Mouse (Mus musculus) intestine, embryonic 14.5 days (tissue): ENCODE measurements around the gene Tubgcp5. TPM values are rescaled to one million over a fixed set of nuclear protein-coding genes. Genes with fewer than 3 reads are reported as not detected.

Source experiments
- ATAC-seq: fragments of 200-750 bp; cut with Nextera tagmentation; replicated peaks from 2 replicates; pipeline ENCODE4 v1.8.0; 2017; ENCODE audit warnings: low read depth, moderate number of reproducible peaks, moderate TSS enrichment, moderate library complexity; ENCODE audit not compliant: low FRiP score, low TSS enrichment
- DNase-seq: peaks from one replicate; pipeline ENCODE4 v3.0.0-alpha.2; 2018; ENCODE audit warnings: low spot score
- H3K27ac ChIP-seq: fragments of 300-500 bp; sonication (generic); 2 replicates; pipeline ENCODE4 v1.5.1; 2014; ENCODE audit warnings: low read depth, mild to moderate bottlenecking, control low read depth
- H3K27me3 ChIP-seq: fragments of 300-500 bp; sonication (generic); replicated peaks from 2 replicates; pipeline ENCODE4 v1.6.1; 2014; ENCODE audit warnings: low read length, control low read depth; ENCODE audit not compliant: control insufficient read depth, insufficient read depth
- H3K36me3 ChIP-seq: fragments of 300-500 bp; sonication (generic); 2 replicates; pipeline ENCODE4 v1.6.1; 2014; ENCODE audit warnings: low read length, control low read depth; ENCODE audit not compliant: control insufficient read depth, insufficient read depth
- H3K4me1 ChIP-seq: fragments of 300-500 bp; sonication (generic); replicated peaks from 2 replicates; pipeline ENCODE4 v1.6.1; 2014; ENCODE audit warnings: low read length, control low read depth, mixed read lengths; ENCODE audit not compliant: control insufficient read depth, insufficient read depth
- H3K4me2 ChIP-seq: fragments of 300-500 bp; sonication (generic); 2 replicates; pipeline ENCODE4 v1.6.1; 2014; ENCODE audit warnings: low read length
- H3K4me3 ChIP-seq: fragments of 300-500 bp; sonication (generic); 2 replicates; pipeline ENCODE4 v1.5.1; 2014; ENCODE audit warnings: low read depth, low read length, control low read depth, mixed read lengths
- H3K9ac ChIP-seq: fragments of 300-500 bp; sonication (generic); 2 replicates; pipeline ENCODE4 v1.6.1; 2014; ENCODE audit warnings: mild to moderate bottlenecking, low read length
- H3K9me3 ChIP-seq: fragments of 300-500 bp; sonication (generic); 2 replicates; pipeline ENCODE4 v1.6.1; 2016; ENCODE audit warnings: low read length, control low read depth; ENCODE audit not compliant: control insufficient read depth
- WGBS: fragments of 180-500 bp; shearing (Covaris S2); extraction: QIAGEN DNeasy Blood & Tissue Kit; methylation state at CpG from one replicate; pipeline ENCODE4 v1.1.7; 2014; 5-methylcytosine and 5-hydroxymethylcytosine counted together
- polyA plus RNA-seq: library from polyadenylated mRNA; unstranded; fragments of >200 nt; fragmentation: Nextera tagmentation; extraction: Ambion mirVana; gene quantifications from 2 replicates; pipeline ENCODE4 v1.2.1, GENCODE M21; 2014

Gene Tubgcp5
- polyA plus RNA-seq, 1 experiment from 2014 or later = 28.2 TPM

GRCm38 (mm10) chr7:55870340-55871020 lies 76.5 kb downstream of the Tubgcp5 start:
- Histone ChIP-seq H3K4me3 (no peak overlapping the region), H3K9me3 (no peaks in the 10 kb centered on the region), H3K4me2 (no peak overlapping the region), H3K4me1 (no peaks in the 10 kb centered on the region), H3K36me3 (peaks cover 37% of the 10 kb centered on the region), H3K9ac (no peak overlapping the region), H3K27ac (no peak overlapping the region), H3K27me3 (no peaks in the 10 kb centered on the region)
- WGBS = 84% methylated on average over 6 of the region's 6 CpGs
- DNase-seq (no peak), ATAC-seq (no peak)

DNA sequence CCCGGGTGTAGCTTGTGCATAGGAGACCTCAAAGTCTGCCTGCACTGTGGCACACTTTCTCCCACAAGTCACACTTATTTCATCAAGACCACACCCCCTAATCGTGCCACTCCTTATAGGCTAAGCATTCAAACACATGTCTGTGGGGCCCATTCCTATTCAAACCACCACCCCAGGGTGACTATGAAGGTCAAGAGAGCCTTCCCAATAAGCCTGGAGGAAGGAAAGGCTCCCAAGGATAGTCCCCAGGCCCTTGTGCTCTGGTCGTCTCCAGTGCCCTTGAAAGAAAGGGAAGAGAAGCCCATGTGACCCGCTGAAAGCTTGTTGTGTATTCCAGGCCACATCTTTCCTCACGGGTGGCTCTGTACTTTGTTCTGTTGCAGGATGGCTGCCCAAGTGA lies 77.5 kb downstream of the Tubgcp5 start:
- no peaks in the 10 kb centered on the region for H3K9me3 ChIP-seq
- no peak for DNase-seq
- ATAC-seq = no peak
- peaks cover 47% of the 10 kb centered on the region for H3K36me3 ChIP-seq
- H3K4me3 ChIP-seq = no peak overlapping the region
- H3K27me3 ChIP-seq = no peaks in the 10 kb centered on the region
- no peaks in the 10 kb centered on the region for H3K4me1 ChIP-seq
- H3K9ac ChIP-seq = no peak overlapping the region
- 87% methylated on average over 5 of the region's 5 CpGs for WGBS
- H3K4me2 ChIP-seq = no peak overlapping the region
- H3K27ac ChIP-seq = no peak overlapping the region

- ATAC-seq (no peak), DNase-seq (no peak)
- Histone ChIP-seq H3K9ac (no peak overlapping the region), H3K27ac (no peak overlapping the region), H3K27me3 (no peaks in the 10 kb centered on the region), H3K4me3 (no peak overlapping the region), H3K4me1 (no peaks in the 10 kb centered on the region), H3K9me3 (no peaks in the 10 kb centered on the region), H3K4me2 (no peak overlapping the region), H3K36me3 (peaks cover 79% of the 10 kb centered on the region)
- 90% methylated on average over 7 of the region's 7 CpGs for whole genome bisulfite sequencing
Observed at GRCm38 (mm10) chr7:55874703-55875102, 80.7 kb downstream of the Tubgcp5 start.

- Histone ChIP-seq H3K36me3 (peaks cover 92% of the 10 kb centered on the region), H3K4me2 (no peak overlapping the region), H3K4me1 (no peaks in the 10 kb centered on the region), H3K9ac (no peak overlapping the region), H3K4me3 (no peak overlapping the region), H3K27ac (no peak overlapping the region), H3K9me3 (no peaks in the 10 kb centered on the region), H3K27me3 (no peaks in the 10 kb centered on the region)
- ATAC-seq = no peak
- DNase-seq = no peak
- WGBS = 84% methylated on average over 10 of the region's 10 CpGs
Observed at GRCm38 (mm10) chr7:55877721-55878120, 83.8 kb downstream of the Tubgcp5 start.

GRCm38 (mm10) chr7:55880882-55881281 lies 86.9 kb downstream of the Tubgcp5 start:
- Histone ChIP-seq H3K9ac (no peak overlapping the region), H3K36me3 (peaks cover 80% of the 10 kb centered on the region), H3K4me2 (no peak overlapping the region), H3K4me3 (no peak overlapping the region), H3K27me3 (no peaks in the 10 kb centered on the region), H3K4me1 (no peaks in the 10 kb centered on the region), H3K9me3 (no peaks in the 10 kb centered on the region), H3K27ac (no peak overlapping the region)
- no peak for DNase-seq
- 87% methylated on average over 9 of the region's 9 CpGs for WGBS
- no peak for ATAC-seq

Other genes starting within 250 kb of the Tubgcp5 start
- 1.6 TPM in 2 replicates for gene Siglech, start 26.0 kb upstream of the Tubgcp5 start, polyA plus RNA-seq
- gene Cyfip1, start 47.6 kb downstream of the Tubgcp5 start, polyA plus RNA-seq = 102 and 118 TPM in 2 replicates
- 52.3 and 54.5 TPM in 2 replicates for gene Nipa2, start 168.3 kb downstream of the Tubgcp5 start, polyA plus RNA-seq
- 6.0 and 6.5 TPM in 2 replicates for gene Nipa1, start 225.8 kb downstream of the Tubgcp5 start, polyA plus RNA-seq